Mouse (Mus musculus) erythroblast, embryonic 14.5 days (primary cell): ENCODE data around the gene Wdr95. TPM values are rescaled to one million over a fixed set of nuclear protein-coding genes. Genes with fewer than 3 reads are reported as not detected.

Source experiments
- H3K27me3 ChIP-seq: 2 replicates; pipeline ENCODE4 v1.6.1; 2012; ENCODE audit warnings: inconsistent platforms; ENCODE audit not compliant: control insufficient read depth
- H3K36me3 ChIP-seq: 2 replicates; pipeline ENCODE4 v1.6.1; 2012; ENCODE audit warnings: mild to moderate bottlenecking, inconsistent platforms; ENCODE audit not compliant: control insufficient read depth
- H3K4me1 ChIP-seq: 2 replicates; pipeline ENCODE4 v1.6.1; 2012; ENCODE audit warnings: inconsistent platforms; ENCODE audit not compliant: control insufficient read depth
- H3K4me3 ChIP-seq: replicated peaks from 2 replicates; pipeline ENCODE3; 2012; ENCODE audit warnings: moderate library complexity, mild to moderate bottlenecking, inconsistent platforms
- H3K9me3 ChIP-seq: 2 replicates; pipeline ENCODE4 v1.6.1; 2012; ENCODE audit warnings: low read length, inconsistent platforms, mixed read lengths; ENCODE audit not compliant: control insufficient read depth
- GATA1 ChIP-seq: IDR thresholded peaks from 2 replicates; pipeline ENCODE4 v1.6.1; 2012; ENCODE audit warnings: low read length, inconsistent platforms, mixed read lengths
- TAL1 ChIP-seq: IDR thresholded peaks from 3 replicates; pipeline ENCODE4 v1.6.1; 2012; ENCODE audit warnings: low read length, inconsistent platforms, mixed read lengths
- polyA plus RNA-seq: library from polyadenylated mRNA; stranded (reverse); fragments of >175 nt; gene quantifications from 2 replicates; pipeline ENCODE4 v1.2.3, GENCODE M21; 2012

The Wdr95 gene
- polyA plus RNA-seq, 1 experiment: not detected

- Histone ChIP-seq H3K4me3 (no peak overlapping the region), H3K4me1 (no peaks in the 10 kb centered on the region), H3K27me3 (no peaks in the 10 kb centered on the region), H3K9me3 (no peaks in the 10 kb centered on the region; the same call in 1 of the 2 replicates), H3K36me3 (no peaks in the 10 kb centered on the region)
- TF ChIP-seq GATA1 (no peak), TAL1 (no peak)
These were observed 58.9 kb downstream of the Wdr95 start for GRCm38 (mm10) chr5:149587327-149587895.

GRCm38 (mm10) chr5:149588814-149589534 lies 60.5 kb downstream of the Wdr95 start:
- Histone ChIP-seq H3K9me3 (peaks cover 4% of the 10 kb centered on the region; the same call in 1 of the 2 replicates), H3K36me3 (no peaks in the 10 kb centered on the region), H3K4me3 (no peak overlapping the region), H3K4me1 (no peaks in the 10 kb centered on the region), H3K27me3 (no peaks in the 10 kb centered on the region)
- no peak for TF ChIP-seq GATA1
- TF ChIP-seq TAL1: no peak

- TF ChIP-seq GATA1: no peak
- TF ChIP-seq TAL1: no peak
- Histone ChIP-seq H3K27me3 (no peaks in the 10 kb centered on the region), H3K9me3 (peaks cover 4% of the 10 kb centered on the region; the same call in 1 of the 2 replicates), H3K4me1 (no peaks in the 10 kb centered on the region), H3K36me3 (no peaks in the 10 kb centered on the region), H3K4me3 (no peak overlapping the region)
These were observed 61.5 kb downstream of the Wdr95 start for GRCm38 (mm10) chr5:149589932-149590331.

GRCm38 (mm10) chr5:149594215-149594614 lies 65.7 kb downstream of the Wdr95 start:
- Histone ChIP-seq H3K36me3 (no peaks in the 10 kb centered on the region), H3K9me3 (peaks cover 4% of the 10 kb centered on the region; the same call in 1 of the 2 replicates), H3K27me3 (0 out of 2 replicates have a peak, but pooled peaks cover 2% of the 10 kb centered on the region), H3K4me3 (no peak overlapping the region), H3K4me1 (no peaks in the 10 kb centered on the region)
- TF ChIP-seq TAL1 (no peak), GATA1 (no peak)

- no peak for TF ChIP-seq GATA1
- no peak for TF ChIP-seq TAL1
- Histone ChIP-seq H3K4me3 (no peak overlapping the region), H3K9me3 (peaks cover 7% of the 10 kb centered on the region; the same call in 1 of the 2 replicates), H3K27me3 (0 out of 2 replicates have a peak, but pooled peaks cover 2% of the 10 kb centered on the region), H3K4me1 (no peaks in the 10 kb centered on the region), H3K36me3 (no peaks in the 10 kb centered on the region)
These were observed 68.9 kb downstream of the Wdr95 start for GRCm38 (mm10) chr5:149597351-149597750.

- TF ChIP-seq GATA1 (no peak), TAL1 (no peak)
- Histone ChIP-seq H3K27me3 (0 out of 2 replicates have a peak, but pooled peaks cover 2% of the 10 kb centered on the region), H3K4me3 (no peak overlapping the region), H3K4me1 (no peaks in the 10 kb centered on the region), H3K36me3 (no peaks in the 10 kb centered on the region), H3K9me3 (peaks cover 3% of the 10 kb centered on the region; the same call in 1 of the 2 replicates)
These were observed 73.5 kb downstream of the Wdr95 start for GRCm38 (mm10) chr5:149601996-149602395.

- Histone ChIP-seq H3K4me3 (no peak overlapping the region), H3K9me3 (0 out of 2 replicates have a peak, but pooled peaks cover 3% of the 10 kb centered on the region), H3K4me1 (no peaks in the 10 kb centered on the region), H3K36me3 (no peaks in the 10 kb centered on the region), H3K27me3 (no peaks in the 10 kb centered on the region)
- no peak for TF ChIP-seq TAL1
- TF ChIP-seq GATA1: no peak
These were observed 74.8 kb downstream of the Wdr95 start for GRCm38 (mm10) chr5:149603241-149603640.

GRCm38 (mm10) chr5:149607083-149607720 lies 78.7 kb downstream of the Wdr95 start:
- TF ChIP-seq GATA1 (no peak), TAL1 (no peak)
- no peaks in the 10 kb centered on the region for H3K4me1 ChIP-seq
- H3K27me3 ChIP-seq: no peaks in the 10 kb centered on the region
- 0 out of 2 replicates have a peak, but pooled peaks cover under 1% of the 10 kb centered on the region for H3K9me3 ChIP-seq
- no peaks in the 10 kb centered on the region for H3K36me3 ChIP-seq
- H3K4me3 ChIP-seq: no peak overlapping the region

- Histone ChIP-seq H3K36me3 (peaks cover 16% of the 10 kb centered on the region), H3K9me3 (no peaks in the 10 kb centered on the region), H3K4me1 (no peaks in the 10 kb centered on the region), H3K4me3 (no peak overlapping the region), H3K27me3 (no peaks in the 10 kb centered on the region)
- no peak for TF ChIP-seq GATA1
- no peak for TF ChIP-seq TAL1
These were observed 83.1 kb downstream of the Wdr95 start for GRCm38 (mm10) chr5:149611476-149612164.
